Mouse (Mus musculus): ENCODE results near the gene Acad11. TPM values are rescaled to one million over a fixed set of nuclear protein-coding genes. Genes with fewer than 3 reads are reported as not detected.

The Acad11 gene
- polyA plus RNA-seq, 1 experiment from 2014 or later: 16.7 TPM

DNA sequence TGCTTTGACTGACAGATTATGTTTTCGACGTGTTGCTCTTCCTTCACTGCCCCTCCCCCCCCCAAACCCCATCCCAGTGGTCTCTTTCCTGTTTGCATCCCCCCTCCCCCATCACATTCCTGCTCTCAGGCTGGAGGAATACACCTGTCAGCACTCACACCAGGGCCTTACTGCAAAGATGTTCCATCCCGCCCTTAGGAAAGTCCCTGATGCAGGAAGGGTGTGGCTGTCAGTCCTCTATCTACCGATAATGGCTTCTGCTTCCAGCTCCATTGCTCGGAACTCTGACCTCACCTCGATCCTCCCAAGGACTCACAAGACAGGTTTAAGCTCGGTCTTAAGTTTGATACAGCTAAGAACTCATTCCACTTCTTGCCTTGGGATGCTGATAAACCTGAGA, 83.5 kb downstream of the Acad11 start:
- no peak overlapping the region for H3K27ac ChIP-seq (ENCODE audit: low read length)
- WGBS: 67% methylated on average over 7 of the region's 7 CpGs

GRCm38 (mm10) chr9:104148969-104149368, 85.8 kb downstream of the Acad11 start:
- Histone ChIP-seq H3K27me3 (ENCODE audit: control insufficient read depth, insufficient read depth, low read length) (no peaks in the 10 kb centered on the region), H3K4me1 (ENCODE audit: control insufficient read depth, insufficient read depth, low read length) (no peaks in the 10 kb centered on the region), H3K4me3 (ENCODE audit: low read length) (no peak overlapping the region), H3K9me3 (replicated peaks; ENCODE audit: control insufficient read depth, low read length) (no peaks in the 10 kb centered on the region), H3K27ac (ENCODE audit: low read length) (no peak overlapping the region), H3K9ac (ENCODE audit: low read length) (no peak overlapping the region), H3K4me2 (ENCODE audit: low read depth, low read length) (no peak overlapping the region), H3K36me3 (ENCODE audit: control insufficient read depth, insufficient read depth) (peaks cover 30% of the 10 kb centered on the region)
- 69% methylated on average over 7 of the region's 7 CpGs for WGBS
- ATAC-seq (replicated peaks; ENCODE audit: extremely low read depth, insufficient read depth, low FRiP score): no peak

More for the DNA sequence above, 83.5 kb downstream of the Acad11 start:
- ATAC-seq (replicated peaks; ENCODE audit: extremely low read depth, insufficient read depth, low FRiP score): no peak
- Histone ChIP-seq H3K36me3 (ENCODE audit: control insufficient read depth, insufficient read depth) (peaks cover 17% of the 10 kb centered on the region), H3K4me3 (ENCODE audit: low read length) (no peak overlapping the region), H3K4me1 (ENCODE audit: control insufficient read depth, insufficient read depth, low read length) (no peaks in the 10 kb centered on the region), H3K4me2 (ENCODE audit: low read depth, low read length) (no peak overlapping the region), H3K9ac (ENCODE audit: low read length) (no peak overlapping the region), H3K27me3 (ENCODE audit: control insufficient read depth, insufficient read depth, low read length) (no peaks in the 10 kb centered on the region), H3K9me3 (replicated peaks; ENCODE audit: control insufficient read depth, low read length) (no peaks in the 10 kb centered on the region)

- Histone ChIP-seq H3K9ac (ENCODE audit: low read length) (no peak overlapping the region), H3K9me3 (replicated peaks; ENCODE audit: control insufficient read depth, low read length) (no peaks in the 10 kb centered on the region), H3K36me3 (ENCODE audit: control insufficient read depth, insufficient read depth) (peaks cover 54% of the 10 kb centered on the region), H3K4me3 (ENCODE audit: low read length) (no peak overlapping the region), H3K4me2 (ENCODE audit: low read depth, low read length) (no peak overlapping the region), H3K27ac (ENCODE audit: low read length) (no peak overlapping the region), H3K27me3 (ENCODE audit: control insufficient read depth, insufficient read depth, low read length) (no peaks in the 10 kb centered on the region), H3K4me1 (ENCODE audit: control insufficient read depth, insufficient read depth, low read length) (no peaks in the 10 kb centered on the region)
- no peak for ATAC-seq (replicated peaks; ENCODE audit: extremely low read depth, insufficient read depth, low FRiP score)
- 90% methylated on average over 7 of the region's 7 CpGs for WGBS
These were observed 88.9 kb downstream of the Acad11 start for GRCm38 (mm10) chr9:104152121-104152520.

GRCm38 (mm10) chr9:104155100-104155715, 92.0 kb downstream of the Acad11 start:
- peaks cover 65% of the 10 kb centered on the region for H3K36me3 ChIP-seq (ENCODE audit: control insufficient read depth, insufficient read depth)
- H3K4me1 ChIP-seq (ENCODE audit: control insufficient read depth, insufficient read depth, low read length): no peaks in the 10 kb centered on the region
- no peaks in the 10 kb centered on the region for H3K9me3 ChIP-seq (replicated peaks; ENCODE audit: control insufficient read depth, low read length)
- H3K4me2 ChIP-seq (ENCODE audit: low read depth, low read length): no peak overlapping the region
- H3K27me3 ChIP-seq (ENCODE audit: control insufficient read depth, insufficient read depth, low read length): no peaks in the 10 kb centered on the region
- H3K9ac ChIP-seq (ENCODE audit: low read length): no peak overlapping the region
- no peak overlapping the region for H3K27ac ChIP-seq (ENCODE audit: low read length)
- 94% methylated on average over 14 of the region's 14 CpGs for WGBS
- no peak overlapping the region for H3K4me3 ChIP-seq (ENCODE audit: low read length)
- peak; percentile 45; the same call in 1 of the 2 replicates for ATAC-seq (replicated peaks; ENCODE audit: extremely low read depth, insufficient read depth, low FRiP score)

DNA sequence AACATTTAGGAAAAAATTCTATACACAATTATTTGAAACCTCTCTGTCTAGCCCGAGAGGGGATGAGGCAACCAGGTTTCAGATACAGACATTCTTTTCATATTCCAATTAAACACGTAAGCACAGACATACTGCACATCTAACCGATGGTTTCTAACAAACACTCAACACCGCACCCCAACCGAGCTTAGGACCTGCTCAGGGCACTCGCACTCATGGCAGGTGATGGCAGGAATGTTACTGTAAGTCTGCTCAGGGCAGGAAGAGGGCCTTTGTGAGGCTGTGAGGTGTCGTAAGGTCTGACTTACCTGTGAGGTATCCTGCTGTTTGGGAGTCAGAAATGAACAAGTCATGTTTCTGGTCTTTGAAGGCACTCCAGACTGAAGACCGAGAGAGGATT, 93.3 kb downstream of the Acad11 start:
- no peak for ATAC-seq (replicated peaks; ENCODE audit: extremely low read depth, insufficient read depth, low FRiP score)
- Histone ChIP-seq H3K9me3 (replicated peaks; ENCODE audit: control insufficient read depth, low read length) (no peaks in the 10 kb centered on the region), H3K27me3 (ENCODE audit: control insufficient read depth, insufficient read depth, low read length) (no peaks in the 10 kb centered on the region), H3K4me1 (ENCODE audit: control insufficient read depth, insufficient read depth, low read length) (no peaks in the 10 kb centered on the region), H3K9ac (ENCODE audit: low read length) (no peak overlapping the region), H3K4me2 (ENCODE audit: low read depth, low read length) (no peak overlapping the region), H3K27ac (ENCODE audit: low read length) (no peak overlapping the region), H3K36me3 (ENCODE audit: control insufficient read depth, insufficient read depth) (peaks cover 63% of the 10 kb centered on the region), H3K4me3 (ENCODE audit: low read length) (no peak overlapping the region)
- WGBS: 95% methylated on average over 8 of the region's 8 CpGs

GRCm38 (mm10) chr9:104157291-104157690, 94.1 kb downstream of the Acad11 start:
- no peak overlapping the region for H3K27ac ChIP-seq (ENCODE audit: low read length)
- H3K4me3 ChIP-seq (ENCODE audit: low read length): no peak overlapping the region
- no peaks in the 10 kb centered on the region for H3K9me3 ChIP-seq (replicated peaks; ENCODE audit: control insufficient read depth, low read length)
- no peak overlapping the region for H3K4me2 ChIP-seq (ENCODE audit: low read depth, low read length)
- H3K27me3 ChIP-seq (ENCODE audit: control insufficient read depth, insufficient read depth, low read length): no peaks in the 10 kb centered on the region
- WGBS: 95% methylated on average over 7 of the region's 7 CpGs
- no peak for ATAC-seq (replicated peaks; ENCODE audit: extremely low read depth, insufficient read depth, low FRiP score)
- peaks cover 59% of the 10 kb centered on the region for H3K36me3 ChIP-seq (ENCODE audit: control insufficient read depth, insufficient read depth)
- H3K9ac ChIP-seq (ENCODE audit: low read length): no peak overlapping the region
- no peaks in the 10 kb centered on the region for H3K4me1 ChIP-seq (ENCODE audit: control insufficient read depth, insufficient read depth, low read length)

GRCm38 (mm10) chr9:104161117-104161516, 97.9 kb downstream of the Acad11 start:
- Histone ChIP-seq H3K36me3 (ENCODE audit: control insufficient read depth, insufficient read depth) (peaks cover 55% of the 10 kb centered on the region), H3K27me3 (ENCODE audit: control insufficient read depth, insufficient read depth, low read length) (no peaks in the 10 kb centered on the region)

GRCm38 (mm10) chr9:104164194-104164593, 101.0 kb downstream of the Acad11 start:
- WGBS: 74% methylated on average over 5 of the region's 5 CpGs
- H3K9me3 ChIP-seq (replicated peaks; ENCODE audit: control insufficient read depth, low read length): no peaks in the 10 kb centered on the region
- H3K27me3 ChIP-seq (ENCODE audit: control insufficient read depth, insufficient read depth, low read length): no peaks in the 10 kb centered on the region
- H3K9ac ChIP-seq (ENCODE audit: low read length): no peak overlapping the region
- H3K27ac ChIP-seq (ENCODE audit: low read length): no peak overlapping the region
- peaks cover 52% of the 10 kb centered on the region for H3K36me3 ChIP-seq (ENCODE audit: control insufficient read depth, insufficient read depth)
- H3K4me3 ChIP-seq (ENCODE audit: low read length): no peak overlapping the region
- H3K4me1 ChIP-seq (ENCODE audit: control insufficient read depth, insufficient read depth, low read length): no peaks in the 10 kb centered on the region
- no peak for ATAC-seq (replicated peaks; ENCODE audit: extremely low read depth, insufficient read depth, low FRiP score)
- H3K4me2 ChIP-seq (ENCODE audit: low read depth, low read length): no peak overlapping the region

More at GRCm38 (mm10) chr9:104161117-104161516, 97.9 kb downstream of the Acad11 start:
- Histone ChIP-seq H3K27ac (ENCODE audit: low read length) (no peak overlapping the region), H3K9ac (ENCODE audit: low read length) (no peak overlapping the region), H3K4me3 (ENCODE audit: low read length) (no peak overlapping the region), H3K4me2 (ENCODE audit: low read depth, low read length) (no peak overlapping the region), H3K9me3 (replicated peaks; ENCODE audit: control insufficient read depth, low read length) (no peaks in the 10 kb centered on the region), H3K4me1 (ENCODE audit: control insufficient read depth, insufficient read depth, low read length) (no peaks in the 10 kb centered on the region)
- ATAC-seq (replicated peaks; ENCODE audit: extremely low read depth, insufficient read depth, low FRiP score): no peak
- WGBS: 57% methylated on average over 7 of the region's 7 CpGs

DNA sequence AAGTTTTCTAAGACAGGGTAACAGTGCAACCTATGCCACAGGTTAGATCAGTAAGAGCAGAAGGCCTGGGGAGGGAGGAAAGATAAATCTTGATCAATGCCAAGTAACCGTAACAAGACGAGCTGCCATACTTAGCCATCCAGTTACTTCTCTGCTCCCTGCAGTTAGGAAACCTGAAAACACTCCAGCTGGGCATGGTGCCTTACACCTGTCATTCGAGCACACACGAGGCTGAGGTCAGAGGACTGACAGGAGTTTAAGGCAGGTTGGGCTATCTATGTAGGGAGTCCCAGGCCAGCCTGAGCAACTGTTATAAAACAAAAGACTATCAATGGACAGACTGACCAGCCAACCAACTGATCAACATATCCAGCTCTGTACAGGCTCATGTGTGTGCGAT, 102.7 kb downstream of the Acad11 start:
- WGBS: 94% methylated on average over 5 of the region's 5 CpGs
- H3K4me1 ChIP-seq (ENCODE audit: control insufficient read depth, insufficient read depth, low read length): no peaks in the 10 kb centered on the region
- ATAC-seq (replicated peaks; ENCODE audit: extremely low read depth, insufficient read depth, low FRiP score): no peak
- H3K27ac ChIP-seq (ENCODE audit: low read length): no peak overlapping the region
- no peaks in the 10 kb centered on the region for H3K9me3 ChIP-seq (replicated peaks; ENCODE audit: control insufficient read depth, low read length)
- no peaks in the 10 kb centered on the region for H3K27me3 ChIP-seq (ENCODE audit: control insufficient read depth, insufficient read depth, low read length)
- no peak overlapping the region for H3K4me3 ChIP-seq (ENCODE audit: low read length)
- peaks cover 49% of the 10 kb centered on the region for H3K36me3 ChIP-seq (ENCODE audit: control insufficient read depth, insufficient read depth)
- no peak overlapping the region for H3K9ac ChIP-seq (ENCODE audit: low read length)
- H3K4me2 ChIP-seq (ENCODE audit: low read depth, low read length): no peak overlapping the region

All from heart, embryonic 16.5 days (tissue).